Mouse (Mus musculus): ENCODE data around the gene Fam47e. TPM values are rescaled to one million over a fixed set of nuclear protein-coding genes. Genes with fewer than 3 reads are reported as not detected.

The Fam47e gene
- total RNA-seq, 2 experiments from 2014 or later: not detected

GRCm38 (mm10) chr5:92602691-92603690 is 48.1 kb downstream of the Fam47e start, which contains the start of gene Stbd1:
Gene Stbd1 (plus strand): TSS chr5:92603041.
- ATAC-seq (replicated peaks; ENCODE audit: poor library complexity): peak; percentile 69

GRCm38 (mm10) chr5:92604452-92605247 is 49.8 kb downstream of the Fam47e start:
- ATAC-seq (replicated peaks; ENCODE audit: poor library complexity): no peak

- ATAC-seq (replicated peaks; ENCODE audit: poor library complexity): no peak
Measured at GRCm38 (mm10) chr5:92607492-92608229, 52.8 kb downstream of the Fam47e start.

- no peak for ATAC-seq (replicated peaks; ENCODE audit: poor library complexity)
Measured at GRCm38 (mm10) chr5:92612756-92613155, 57.9 kb downstream of the Fam47e start.

- ATAC-seq (replicated peaks; ENCODE audit: poor library complexity): no peak
Measured at GRCm38 (mm10) chr5:92621883-92622282, 67.0 kb downstream of the Fam47e start.

GRCm38 (mm10) chr5:92627896-92628295 is 73.0 kb downstream of the Fam47e start:
- no peak for ATAC-seq (replicated peaks; ENCODE audit: poor library complexity)

GRCm38 (mm10) chr5:92633526-92633925 is 78.7 kb downstream of the Fam47e start:
- no peak for ATAC-seq (replicated peaks; ENCODE audit: poor library complexity)

- no peak for ATAC-seq (replicated peaks; ENCODE audit: poor library complexity)
Measured at GRCm38 (mm10) chr5:92634916-92635315, 80.0 kb downstream of the Fam47e start.

- ATAC-seq (replicated peaks; ENCODE audit: poor library complexity): no peak
Measured at GRCm38 (mm10) chr5:92635891-92636290, 81.0 kb downstream of the Fam47e start.

GRCm38 (mm10) chr5:92640861-92641260 is 86.0 kb downstream of the Fam47e start:
- ATAC-seq (replicated peaks; ENCODE audit: poor library complexity): no peak

Other genes starting within 250 kb of the Fam47e start
- 39.5 and 46.5 TPM in 2 replicates for gene Sdad1, start 244.6 kb upstream of the Fam47e start, total RNA-seq (2015)
- 69.5 and 86.2 TPM in 2 replicates for gene Sdad1, start 244.6 kb upstream of the Fam47e start, total RNA-seq (2017)
- gene Cxcl9, start 227.0 kb upstream of the Fam47e start, total RNA-seq (2015): 0.37 and 1.2 TPM in 2 replicates
- gene Cxcl9, start 227.0 kb upstream of the Fam47e start, total RNA-seq (2017): 0.27 and 0.33 TPM in 2 replicates
- gene Art3, start 223.2 kb upstream of the Fam47e start, total RNA-seq (2015): 1.2 and 1.5 TPM in 2 replicates
- gene Art3, start 223.2 kb upstream of the Fam47e start, total RNA-seq (2017): 0.54 TPM in 1 of 2 replicates, not detected in the other
- gene Cxcl10, start 206.2 kb upstream of the Fam47e start, total RNA-seq (2015): 4.7 and 10.5 TPM in 2 replicates
- 1.3 and 5.3 TPM in 2 replicates for gene Cxcl10, start 206.2 kb upstream of the Fam47e start, total RNA-seq (2017)
- gene Nup54, start 119.8 kb upstream of the Fam47e start, total RNA-seq (2015): 78.1 and 96.0 TPM in 2 replicates
- gene Nup54, start 119.8 kb upstream of the Fam47e start, total RNA-seq (2017): 75.8 and 82.2 TPM in 2 replicates
- 27.0 and 30.0 TPM in 2 replicates for gene Scarb2, start 48.2 kb upstream of the Fam47e start, total RNA-seq (2015)
- gene Scarb2, start 48.2 kb upstream of the Fam47e start, total RNA-seq (2017): 40.4 and 44.8 TPM in 2 replicates
- 0.17 TPM in 1 of 2 replicates, not detected in the other for gene Stbd1, start 48.0 kb downstream of the Fam47e start, total RNA-seq (2015)
- 0.98 and 2.4 TPM in 2 replicates for gene Stbd1, start 48.0 kb downstream of the Fam47e start, total RNA-seq (2017)
- gene Ccdc158, start 120.2 kb downstream of the Fam47e start, total RNA-seq (2015): 2.3 and 5.6 TPM in 2 replicates
- 3.5 and 4.6 TPM in 2 replicates for gene Ccdc158, start 120.2 kb downstream of the Fam47e start, total RNA-seq (2017)
- gene Shroom3, start 128.4 kb downstream of the Fam47e start, total RNA-seq (2015): 0.49 TPM in 1 of 2 replicates, not detected in the other
- gene Shroom3, start 128.4 kb downstream of the Fam47e start, total RNA-seq (2017): not detected in 2 replicates

Measured in megakaryocyte progenitor cell, adult 5-6 weeks (primary cell).